Mouse (Mus musculus): Measurements from ENCODE around the gene Zc3h7b.
A peak's percentile ranks its signal among the peaks of the same experiment; 100 is the strongest.
"Not testable (repeated sequence)": the region's sequence is repeated elsewhere in the genome, so short reads cannot be mapped to it uniquely, and the experiment has no call there.

Zc3h7b gene

GRCm38 (mm10) chr15:81744992-81745600 is at the start of gene Zc3h7b, which contains the start of gene Rangap1:
Zc3h7b (plus strand) TSS chr15:81745057.
Rangap1 (minus strand) TSS chr15:81745530.
- peak; percentile 77 to 81 for DNase-seq (ENCODE audit: low spot score in 2 of 2)

DNA sequence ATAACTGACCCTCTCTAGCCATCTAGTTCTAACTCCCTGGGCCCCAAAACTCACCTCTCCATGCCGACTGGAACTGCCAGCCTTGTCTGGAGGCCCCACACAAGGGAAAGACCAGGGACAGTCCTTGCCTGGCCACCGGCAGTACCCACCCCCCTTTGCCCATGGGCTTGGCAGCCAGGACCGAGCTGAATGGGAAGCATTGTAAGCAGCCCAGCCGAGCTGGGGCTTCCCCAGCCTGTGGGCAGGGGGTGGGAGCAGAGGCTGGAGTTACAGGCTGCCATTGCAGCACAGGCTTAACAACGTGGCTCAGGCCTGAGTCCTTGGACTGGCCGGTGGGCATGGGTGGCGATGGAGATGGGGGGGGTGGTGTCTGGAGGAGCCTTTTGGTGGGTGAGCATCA is 47.7 kb upstream of the Zc3h7b start, which contains the start of gene Chadl:
Chadl (minus strand) TSS at position 113 of the 400 bp plus-strand sequence.
- DNase-seq (ENCODE audit: low spot score in 2 of 2), result no peak

DNA sequence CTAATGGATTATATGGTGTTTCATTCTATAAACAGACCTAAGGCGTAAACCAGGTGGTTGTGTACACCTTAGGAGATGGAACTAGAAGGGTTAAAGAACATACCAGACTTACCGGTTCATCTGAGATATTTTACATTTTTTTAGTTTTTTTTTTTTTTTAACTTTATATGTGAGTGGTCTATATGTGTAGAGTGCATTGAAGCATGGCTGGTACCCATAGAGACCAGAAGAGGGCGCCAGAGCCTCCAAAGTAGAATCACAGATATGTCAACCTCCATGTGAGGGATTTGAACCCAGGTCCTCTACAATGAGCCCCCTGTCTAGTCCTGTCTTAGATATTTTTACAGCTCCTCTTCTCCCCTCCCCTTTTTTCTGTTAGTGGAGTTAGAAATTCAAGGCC is 47.0 kb upstream of the Zc3h7b start:
- no peak for DNase-seq (ENCODE audit: low spot score in 2 of 2)

- no peak for DNase-seq (ENCODE audit: low spot score in 2 of 2)
Measured at GRCm38 (mm10) chr15:81698532-81698931, 46.3 kb upstream of the Zc3h7b start.

- no peak for DNase-seq (ENCODE audit: low spot score in 2 of 2)
Measured at GRCm38 (mm10) chr15:81700161-81700560, 44.7 kb upstream of the Zc3h7b start.

DNA sequence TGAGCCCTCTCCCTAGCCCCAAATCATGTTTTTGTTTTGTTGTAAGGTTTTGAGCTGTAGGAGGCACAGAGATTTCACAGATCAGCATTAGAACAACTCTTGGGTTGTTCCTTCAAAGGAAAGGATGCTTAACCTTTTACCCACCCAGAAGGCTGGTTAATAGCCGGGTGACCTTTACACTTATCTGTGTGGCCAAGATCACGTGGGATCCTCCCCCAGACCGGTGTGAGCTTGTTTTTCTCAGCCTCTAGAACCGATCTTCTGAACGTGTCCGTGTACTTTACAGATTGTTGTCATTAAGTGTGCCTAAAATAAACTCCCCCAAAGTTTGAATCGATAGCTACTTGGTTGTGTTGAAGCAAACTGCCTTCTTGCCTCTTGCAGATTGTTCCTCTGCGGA is 44.3 kb upstream of the Zc3h7b start:
- DNase-seq (ENCODE audit: low spot score in 2 of 2), result no peak

- DNase-seq (ENCODE audit: low spot score in 2 of 2), result not testable (repeated sequence)
Measured at GRCm38 (mm10) chr15:81701350-81701749, 43.5 kb upstream of the Zc3h7b start.

DNA sequence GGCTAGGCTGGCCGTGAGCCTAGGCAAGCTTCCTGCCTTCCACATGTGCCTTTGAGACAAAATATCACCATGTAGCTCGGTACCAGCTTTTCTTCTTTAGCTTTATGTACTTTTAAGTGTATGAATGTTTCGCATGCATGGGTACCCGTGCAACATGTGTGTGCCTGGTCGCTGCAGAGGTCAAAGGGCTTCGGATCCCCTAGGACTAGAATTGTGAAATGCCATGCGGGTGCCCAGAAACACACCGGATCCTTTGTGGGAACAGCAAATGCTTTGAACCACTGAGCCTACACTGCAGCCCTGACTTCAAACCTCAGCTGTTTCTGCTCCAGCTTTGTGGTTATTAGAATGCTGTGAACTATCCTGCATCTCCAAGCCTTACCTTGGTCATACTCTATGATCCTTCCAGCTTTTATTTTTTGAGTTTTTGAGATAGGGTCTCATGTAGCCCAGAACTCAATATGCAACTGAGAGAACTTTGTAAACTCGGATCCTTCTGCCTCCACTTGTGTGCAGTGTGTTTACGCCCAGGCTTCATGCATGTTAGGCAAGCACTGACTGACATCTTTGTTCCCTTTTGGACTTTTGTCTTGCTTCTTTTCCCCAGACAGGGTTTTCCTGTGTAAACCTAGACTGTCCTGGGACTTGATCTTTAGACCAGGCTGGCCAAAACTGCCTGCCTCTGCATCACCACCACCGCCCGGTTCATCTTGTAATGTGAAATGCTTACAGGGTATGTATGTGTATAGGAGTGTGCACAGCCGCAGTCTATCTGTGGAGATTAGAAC is 42.4 kb upstream of the Zc3h7b start:
- no peak for DNase-seq (ENCODE audit: low spot score in 2 of 2)

DNA sequence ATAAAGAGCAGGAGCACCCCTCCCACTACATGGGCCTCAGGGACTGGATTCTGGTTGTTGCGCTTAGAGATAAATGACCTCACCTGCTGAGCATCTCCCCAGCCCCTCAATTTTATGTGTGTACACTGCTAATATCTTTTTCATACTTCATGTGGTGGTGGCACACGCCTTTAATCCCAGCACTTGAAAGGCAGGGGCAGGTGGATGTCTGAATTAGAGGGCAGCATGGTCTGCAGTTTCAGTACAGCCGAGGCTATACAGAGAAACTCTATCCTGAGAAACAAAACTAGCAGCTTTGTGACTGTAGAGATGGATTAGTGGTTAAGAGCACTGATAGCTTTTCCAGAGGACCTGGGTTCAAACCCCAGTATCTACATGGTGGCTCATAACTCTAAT is 41.8 kb upstream of the Zc3h7b start:
- DNase-seq (ENCODE audit: low spot score in 2 of 2), result no peak

DNA sequence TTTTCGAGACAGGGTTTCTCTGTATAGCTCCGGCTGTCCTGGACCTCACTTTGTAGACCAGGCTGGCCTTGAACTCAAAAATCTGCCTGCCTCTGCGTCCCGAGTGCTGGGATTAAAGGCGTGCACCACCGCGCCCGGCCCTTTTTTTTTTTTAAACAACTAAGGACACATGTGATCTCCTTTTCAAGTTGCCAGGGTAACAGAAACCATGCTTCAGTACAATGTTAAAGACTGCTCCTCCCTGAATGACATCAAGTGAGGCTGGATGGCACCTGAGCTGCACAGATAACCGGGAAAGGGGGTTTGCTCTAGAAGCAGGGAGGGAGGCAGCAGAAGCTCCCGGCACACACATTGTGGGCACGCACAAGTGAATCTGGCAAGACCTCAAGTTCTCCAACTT is 35.9 kb upstream of the Zc3h7b start:
- DNase-seq (ENCODE audit: low spot score in 2 of 2), result no peak

DNA sequence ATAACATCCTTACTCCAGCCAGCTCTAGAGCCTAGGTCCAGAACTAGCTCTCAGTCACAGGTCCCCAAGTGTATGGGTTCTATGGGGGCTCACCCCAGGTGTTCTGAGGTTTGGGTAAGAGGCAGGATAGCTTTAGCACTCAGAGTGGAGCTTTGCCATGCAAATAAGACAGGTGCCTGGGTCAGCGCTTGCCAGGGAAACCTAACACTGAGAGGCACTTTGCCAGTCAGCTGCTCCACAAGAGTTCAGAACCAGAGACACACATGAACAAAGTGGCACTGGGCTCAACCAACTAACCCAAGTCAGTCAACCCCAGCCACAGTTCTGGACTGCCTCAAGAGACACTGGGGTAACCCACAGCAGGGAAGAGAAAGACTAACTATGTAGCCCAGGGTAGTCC is 35.2 kb upstream of the Zc3h7b start:
- DNase-seq (ENCODE audit: low spot score in 2 of 2), result no peak

DNA sequence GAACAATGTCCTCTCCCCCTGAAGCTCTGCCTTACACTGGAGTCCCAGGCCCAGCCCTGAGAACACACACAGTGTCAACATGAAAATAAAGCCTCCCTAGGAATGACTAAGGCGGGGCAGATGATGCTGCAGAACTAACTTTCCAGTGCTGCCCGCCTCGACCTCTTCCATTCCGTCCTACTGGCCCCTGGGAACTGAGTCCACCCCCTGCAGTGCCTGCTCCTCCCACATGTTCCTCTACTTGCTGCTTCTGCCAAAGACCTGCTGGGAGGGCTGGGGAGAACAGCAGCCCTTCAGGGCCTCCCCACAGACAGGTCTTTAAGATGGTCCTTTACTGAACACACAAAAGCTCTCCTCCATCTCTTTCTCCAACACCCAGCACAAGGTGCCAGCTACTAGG is 34.1 kb upstream of the Zc3h7b start:
- no peak for DNase-seq (ENCODE audit: low spot score in 2 of 2)

DNA sequence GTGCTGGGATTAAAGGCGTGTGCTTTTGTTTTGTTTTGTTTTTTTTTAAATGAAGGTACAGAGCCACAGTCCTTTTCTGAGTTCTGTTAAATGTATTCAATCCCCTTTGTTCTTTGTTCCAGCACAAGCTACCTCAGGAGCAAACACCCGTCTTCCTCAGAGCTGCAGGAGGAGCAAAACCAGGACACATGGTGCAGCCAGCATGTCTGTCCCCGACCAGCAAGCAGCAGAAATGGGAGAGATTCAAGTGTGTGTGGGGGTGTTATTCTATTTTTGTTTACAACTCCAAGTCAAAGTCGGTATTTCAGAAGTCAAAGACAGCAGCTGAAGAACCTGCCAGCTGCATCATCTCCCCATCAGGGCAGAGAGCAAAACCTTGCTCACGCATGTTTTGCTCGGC is 31.1 kb upstream of the Zc3h7b start:
- no peak for DNase-seq (ENCODE audit: low spot score in 2 of 2)

DNA sequence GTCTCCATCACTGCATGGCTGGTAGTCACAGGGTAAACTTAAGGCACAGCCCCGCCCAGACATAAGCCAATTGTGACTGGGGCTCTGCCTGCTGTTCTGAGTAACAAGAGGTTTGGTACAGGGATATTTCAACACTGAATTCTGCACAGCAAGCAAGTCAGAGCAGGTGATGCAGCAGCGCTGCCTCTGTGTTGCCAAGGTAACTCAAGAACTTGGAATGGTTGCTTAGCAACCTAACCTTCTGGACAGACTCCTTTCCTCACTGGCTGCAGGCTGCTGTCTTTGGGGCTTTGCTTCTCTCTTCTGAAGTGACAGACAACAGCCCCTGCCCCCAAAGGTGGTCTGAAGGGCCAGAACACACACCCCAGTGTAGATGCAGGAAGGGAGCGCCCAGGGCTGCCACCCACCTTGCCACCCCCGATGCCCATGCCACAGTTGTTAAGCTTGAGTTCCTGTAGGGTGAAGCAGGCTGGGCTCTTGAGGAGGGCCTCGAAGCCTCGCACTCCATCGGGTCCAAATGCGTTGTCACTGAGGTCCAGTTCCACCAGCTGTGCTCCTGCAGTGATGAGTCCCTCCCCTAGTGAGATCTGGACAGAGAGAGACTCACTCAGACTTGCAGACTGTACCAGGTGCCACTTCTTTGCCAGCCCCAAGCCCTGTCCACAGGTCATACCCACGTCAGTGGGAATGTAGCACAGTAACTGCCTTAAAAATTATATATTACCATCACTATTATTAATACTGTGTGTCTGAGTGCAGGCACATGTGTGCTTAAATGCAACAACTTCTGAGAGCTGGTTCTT is 26.3 kb upstream of the Zc3h7b start:
- DNase-seq (ENCODE audit: low spot score in 2 of 2), result no peak

GRCm38 (mm10) chr15:81719139-81719531 is 25.7 kb upstream of the Zc3h7b start:
- DNase-seq (ENCODE audit: low spot score in 2 of 2), result no peak

GRCm38 (mm10) chr15:81722361-81722760 is 22.5 kb upstream of the Zc3h7b start:
- DNase-seq (ENCODE audit: low spot score in 2 of 2), result no peak

DNA sequence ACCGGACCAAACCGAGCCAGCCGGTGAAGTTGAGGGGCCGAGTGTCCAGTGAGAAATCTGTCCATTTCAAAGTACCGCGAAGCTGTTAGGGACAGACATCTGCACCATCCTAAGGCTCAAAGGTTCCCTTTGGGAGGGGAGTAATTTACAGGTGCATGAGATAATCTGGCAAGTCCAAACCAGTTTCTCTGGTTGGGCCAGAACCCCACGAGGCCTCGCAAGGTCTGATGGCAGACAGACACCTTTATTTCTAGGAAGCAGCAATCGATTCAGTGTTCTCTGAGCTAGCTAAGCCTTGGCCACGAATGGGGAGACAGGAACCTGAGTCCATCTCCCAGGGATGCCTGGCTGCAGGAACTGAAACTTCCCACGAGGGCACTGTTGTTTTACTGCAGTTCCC is 21.2 kb upstream of the Zc3h7b start:
- no peak for DNase-seq (ENCODE audit: low spot score in 2 of 2)

DNA sequence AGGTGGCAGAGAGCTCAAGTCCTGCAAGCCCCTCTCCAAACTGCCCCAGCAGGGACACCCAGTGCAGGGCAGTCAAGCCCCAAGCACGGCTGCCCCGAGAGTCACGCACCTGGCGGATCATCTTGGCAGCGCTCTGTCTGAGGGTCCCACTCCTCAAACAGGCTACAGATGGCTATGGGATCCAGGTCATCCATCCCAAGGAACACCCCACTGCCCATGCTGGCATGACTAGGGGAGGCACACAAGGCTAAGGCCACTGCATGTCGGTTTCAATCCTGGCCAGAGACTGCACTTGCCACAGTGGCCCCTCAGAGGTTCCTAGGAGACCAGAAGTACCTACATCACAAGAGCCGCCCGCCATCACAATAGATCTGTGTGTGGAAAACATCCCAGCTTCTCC is 18.9 kb upstream of the Zc3h7b start:
- DNase-seq (ENCODE audit: low spot score in 2 of 2), result no peak

GRCm38 (mm10) chr15:81729241-81729791 is 15.5 kb upstream of the Zc3h7b start:
- DNase-seq (ENCODE audit: low spot score in 2 of 2), result peak in 1 of 2 experiments; percentile 37

DNA sequence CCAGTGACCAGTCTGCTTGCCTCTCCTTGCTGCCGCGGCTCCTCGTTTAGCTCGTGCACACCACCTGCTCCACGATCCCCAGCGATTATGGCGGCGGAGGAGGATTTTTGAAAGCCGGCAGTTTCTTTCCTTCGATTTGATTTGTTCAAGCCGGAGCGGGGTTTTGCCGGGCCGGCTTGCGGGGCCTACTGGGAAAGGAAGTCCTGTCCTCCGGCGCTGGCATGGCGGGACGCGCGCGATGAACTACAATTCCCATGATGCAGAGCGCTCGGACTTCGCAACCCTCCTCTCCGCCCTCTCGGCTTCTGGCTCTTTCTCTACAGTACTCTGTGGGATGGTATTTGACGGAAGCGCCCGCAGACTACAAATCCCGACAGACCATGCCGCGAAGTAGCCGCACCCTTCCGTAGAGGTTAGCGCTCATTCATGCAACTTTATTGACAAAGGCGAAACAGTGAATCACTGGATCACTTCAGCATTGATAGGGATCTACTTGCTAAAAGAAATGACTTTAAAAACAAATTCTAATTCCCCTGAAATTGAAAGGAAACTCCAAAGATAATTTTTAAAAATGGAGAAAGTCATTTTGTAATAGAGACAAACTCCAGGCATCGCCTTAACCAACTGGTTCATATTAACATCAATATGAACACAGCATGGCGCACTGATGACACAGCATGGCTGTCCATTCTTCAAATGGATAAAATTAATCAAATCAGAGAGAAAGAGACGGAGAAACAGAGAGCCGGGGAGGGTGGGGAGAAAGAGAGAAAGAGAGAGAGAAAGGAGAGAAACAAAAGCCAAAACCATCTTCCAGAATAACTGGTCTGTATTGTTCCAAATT is 14.8 kb upstream of the Zc3h7b start:
- peak; percentile 95 to 97 for DNase-seq (ENCODE audit: low spot score in 2 of 2)

DNA sequence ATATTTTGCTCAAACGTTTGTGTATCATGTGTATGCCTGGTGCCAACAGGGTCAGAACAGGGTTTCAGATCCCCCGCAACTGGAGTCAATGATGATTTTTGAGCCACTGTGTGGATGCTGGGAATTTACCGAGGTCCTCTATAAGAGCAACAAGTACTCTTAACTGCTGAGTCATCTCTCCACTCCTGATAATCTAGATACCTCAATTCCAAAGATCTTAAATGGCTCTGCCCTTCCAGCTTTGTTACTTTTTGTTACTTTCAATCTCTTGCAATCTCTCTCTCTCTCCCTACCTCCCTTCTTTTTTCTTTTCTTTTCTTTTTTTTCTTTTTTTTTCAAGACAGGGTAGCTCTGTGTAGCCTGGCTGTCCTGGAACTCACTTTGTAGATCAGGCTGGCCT is 9.8 kb upstream of the Zc3h7b start:
- DNase-seq (ENCODE audit: low spot score in 2 of 2), result no peak

All from urinary bladder, postnatal 4 days (tissue).